Mouse (Mus musculus): ENCODE measurements around the gene Pard6b.
"Not testable (repeated sequence)": the region's sequence is repeated elsewhere in the genome, so short reads cannot be mapped to it uniquely, and the experiment has no call there.

Pard6b gene

GRCm38 (mm10) chr2:168100008-168100407 lies 19.2 kb downstream of the Pard6b start:
- DNase-seq (ENCODE audit: low spot score in 2 of 2) = no peak

- DNase-seq (ENCODE audit: low spot score in 2 of 2) = no peak
These were observed 21.0 kb downstream of the Pard6b start for GRCm38 (mm10) chr2:168101805-168102204.

GRCm38 (mm10) chr2:168103341-168103740 lies 22.5 kb downstream of the Pard6b start:
- no peak for DNase-seq (ENCODE audit: low spot score in 2 of 2)

- DNase-seq (ENCODE audit: low spot score in 2 of 2) = no peak
These were observed 23.8 kb downstream of the Pard6b start for GRCm38 (mm10) chr2:168104375-168105144.

GRCm38 (mm10) chr2:168105271-168105670 lies 24.5 kb downstream of the Pard6b start:
- no peak for DNase-seq (ENCODE audit: low spot score in 2 of 2)

- DNase-seq (ENCODE audit: low spot score in 2 of 2) = peak; percentile 66 to 78
These were observed 25.9 kb downstream of the Pard6b start for GRCm38 (mm10) chr2:168106701-168107178.

GRCm38 (mm10) chr2:168107356-168107755 lies 26.6 kb downstream of the Pard6b start:
- DNase-seq (ENCODE audit: low spot score in 2 of 2) = no peak

- DNase-seq (ENCODE audit: low spot score in 2 of 2) = not testable (repeated sequence)
These were observed 27.1 kb downstream of the Pard6b start for GRCm38 (mm10) chr2:168107901-168108300.

- peak; percentile 24 to 32 for DNase-seq (ENCODE audit: low spot score in 2 of 2)
These were observed 31.1 kb downstream of the Pard6b start for GRCm38 (mm10) chr2:168111902-168112301.

- DNase-seq (ENCODE audit: low spot score in 2 of 2) = no peak
These were observed 32.5 kb downstream of the Pard6b start for GRCm38 (mm10) chr2:168113263-168113662.

GRCm38 (mm10) chr2:168113692-168114091 lies 32.9 kb downstream of the Pard6b start:
- DNase-seq (ENCODE audit: low spot score in 2 of 2) = no peak

- peak; percentile 42 to 44 for DNase-seq (ENCODE audit: low spot score in 2 of 2)
These were observed 34.0 kb downstream of the Pard6b start for GRCm38 (mm10) chr2:168114699-168115350.

- no peak for DNase-seq (ENCODE audit: low spot score in 2 of 2)
These were observed 35.0 kb downstream of the Pard6b start for GRCm38 (mm10) chr2:168115826-168116225.

- no peak for DNase-seq (ENCODE audit: low spot score in 2 of 2)
These were observed 36.3 kb downstream of the Pard6b start for GRCm38 (mm10) chr2:168117147-168117546.

- DNase-seq (ENCODE audit: low spot score in 2 of 2) = no peak
These were observed 36.7 kb downstream of the Pard6b start for GRCm38 (mm10) chr2:168117553-168117952.

GRCm38 (mm10) chr2:168117967-168118366 lies 37.2 kb downstream of the Pard6b start:
- no peak for DNase-seq (ENCODE audit: low spot score in 2 of 2)

GRCm38 (mm10) chr2:168118456-168118855 lies 37.7 kb downstream of the Pard6b start:
- no peak for DNase-seq (ENCODE audit: low spot score in 2 of 2)

- DNase-seq (ENCODE audit: low spot score in 2 of 2) = no peak
These were observed 38.3 kb downstream of the Pard6b start for GRCm38 (mm10) chr2:168119123-168119522.

GRCm38 (mm10) chr2:168120906-168121305 lies 40.1 kb downstream of the Pard6b start:
- no peak for DNase-seq (ENCODE audit: low spot score in 2 of 2)

GRCm38 (mm10) chr2:168123652-168124051 lies 42.8 kb downstream of the Pard6b start:
- DNase-seq (ENCODE audit: low spot score in 2 of 2) = no peak

GRCm38 (mm10) chr2:168125288-168126089 lies 44.7 kb downstream of the Pard6b start:
- DNase-seq (ENCODE audit: low spot score in 2 of 2) = no peak

- DNase-seq (ENCODE audit: low spot score in 2 of 2) = no peak
These were observed 47.0 kb downstream of the Pard6b start for GRCm38 (mm10) chr2:168127767-168128166.
